Mouse (Mus musculus): Measurements from ENCODE around the gene Slc25a3.

DNA sequence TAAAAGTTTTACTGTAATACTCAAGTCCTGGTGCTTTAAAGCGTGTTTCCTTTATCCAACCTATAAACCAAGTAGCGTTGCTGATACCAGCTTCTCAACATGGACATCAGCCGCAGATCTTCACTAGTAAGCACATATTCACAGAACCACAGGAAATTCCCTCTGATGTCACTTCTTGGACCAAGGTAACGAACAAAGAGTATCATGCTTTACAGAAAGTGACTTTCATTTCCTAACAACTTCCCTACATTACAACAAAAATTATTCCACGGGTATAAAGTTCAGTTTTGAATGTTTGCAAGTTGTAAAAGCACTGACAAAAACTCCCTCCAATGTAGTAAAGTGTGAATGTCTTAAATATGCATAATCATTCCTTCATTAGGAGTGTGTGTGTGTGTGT, 43.3 kb downstream of the Slc25a3 start:
- TF ChIP-seq CTCF (IDR thresholded peaks at IDR 0.05; ENCODE audit: low read depth) (no peak), EP300 (IDR thresholded peaks at IDR 0.05; ENCODE audit: low read depth) (no peak)

Measured in heart, postnatal 0 days (tissue).